Mouse (Mus musculus) neural tube, embryonic 15.5 days (tissue): ENCODE data around the gene Scgb2b15. TPM values are rescaled to one million over a fixed set of nuclear protein-coding genes. Genes with fewer than 3 reads are reported as not detected.
"Not testable (repeated sequence)": the region's sequence is repeated elsewhere in the genome, so short reads cannot be mapped to it uniquely, and the experiment has no call there.

Experiments used
- ATAC-seq: fragments of 200-750 bp; cut with Nextera tagmentation; 2 replicates; pipeline ENCODE4 v1.8.0; 2017; ENCODE audit warnings: mild to moderate bottlenecking, moderate TSS enrichment, moderate library complexity; ENCODE audit not compliant: low FRiP score
- H3K27ac ChIP-seq: fragments of 300-500 bp; sonication (generic); replicated peaks from 2 replicates; pipeline ENCODE4 v1.5.1; 2015; ENCODE audit warnings: mild to moderate bottlenecking, inconsistent platforms
- H3K27me3 ChIP-seq: fragments of 300-500 bp; sonication (generic); replicated peaks from 2 replicates; pipeline ENCODE4 v1.6.1; 2015; ENCODE audit warnings: inconsistent platforms
- H3K36me3 ChIP-seq: fragments of 300-500 bp; sonication (generic); 2 replicates; pipeline ENCODE4 v1.6.1; 2015; ENCODE audit warnings: inconsistent platforms
- H3K4me1 ChIP-seq: fragments of 300-500 bp; sonication (generic); 2 replicates; pipeline ENCODE4 v1.6.1; 2015; ENCODE audit warnings: inconsistent platforms
- H3K4me2 ChIP-seq: fragments of 300-500 bp; sonication (generic); 2 replicates; pipeline ENCODE4 v1.6.1; 2015; ENCODE audit warnings: inconsistent platforms, mild to moderate bottlenecking, moderate library complexity
- H3K4me3 ChIP-seq: fragments of 300-500 bp; sonication (generic); replicated peaks from 2 replicates; pipeline ENCODE4 v1.5.1; 2015; ENCODE audit warnings: mild to moderate bottlenecking, inconsistent platforms
- H3K9ac ChIP-seq: fragments of 300-500 bp; sonication (generic); replicated peaks from 2 replicates; pipeline ENCODE4 v1.6.1; 2015; ENCODE audit warnings: mild to moderate bottlenecking, inconsistent platforms
- H3K9me3 ChIP-seq: fragments of 300-500 bp; sonication (generic); replicated peaks from 2 replicates; pipeline ENCODE4 v1.6.1; 2016; ENCODE audit warnings: inconsistent platforms
- polyA plus RNA-seq: library from polyadenylated mRNA; unstranded; fragments of >200 nt; fragmentation: Nextera tagmentation; extraction: Ambion mirVana; gene quantifications from 2 replicates; pipeline ENCODE4 v1.2.1, GENCODE M21; 2015

Scgb2b15 gene
- polyA plus RNA-seq: not detected in 2 replicates

DNA sequence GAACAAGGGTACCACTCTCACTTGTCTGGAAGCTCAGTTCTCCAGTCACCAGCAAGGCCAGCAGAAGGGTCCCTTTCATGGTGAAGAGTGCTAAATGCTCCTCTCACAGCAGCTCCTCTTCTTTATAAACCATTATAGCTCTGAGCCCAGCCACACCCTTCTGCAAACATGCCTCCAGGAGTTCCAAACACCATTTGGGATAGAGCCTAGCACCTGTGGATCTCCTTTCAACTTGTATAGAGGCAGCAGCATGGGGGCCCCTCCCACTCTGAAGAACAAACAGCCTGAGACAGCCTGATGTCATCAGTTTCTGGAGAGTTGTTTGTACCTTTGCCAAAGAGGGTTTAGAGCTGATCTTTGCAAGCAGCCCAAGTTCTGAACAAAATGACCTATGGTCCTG, at the start of gene Scgb2b15:
Scgb2b15 (minus strand) TSS at position 101 of the 400 bp plus-strand sequence.
- ATAC-seq, H3K36me3 ChIP-seq, H3K9me3 ChIP-seq, H3K4me3 ChIP-seq, H3K4me1 ChIP-seq, H3K9ac ChIP-seq, H3K4me2 ChIP-seq, H3K27me3 ChIP-seq, H3K27ac ChIP-seq: not testable (repeated sequence)

GRCm38 (mm10) chr7:32836254-32836653, 6.8 kb upstream of the Scgb2b15 start, which contains the start of gene Scgb1b15:
TSS of gene Scgb1b15 (plus strand) at chr7:32836554.
- ATAC-seq, H3K4me2 ChIP-seq, H3K9me3 ChIP-seq, H3K27me3 ChIP-seq, H3K4me1 ChIP-seq, H3K27ac ChIP-seq, H3K9ac ChIP-seq, H3K4me3 ChIP-seq, H3K36me3 ChIP-seq: not testable (repeated sequence)

Other genes with a start within 250 kb of the Scgb2b15 start
- not detected in 2 replicates for gene Scgb1b15, start 6.9 kb upstream of the Scgb2b15 start, polyA plus RNA-seq
- not detected in 2 replicates for gene Scgb2b17, start 226.9 kb upstream of the Scgb2b15 start, polyA plus RNA-seq
- not detected in 2 replicates for gene Scgb1b17, start 233.8 kb upstream of the Scgb2b15 start, polyA plus RNA-seq